Mouse (Mus musculus) B cell, adult 2 months (primary cell): ENCODE measurements around the gene Atp13a3.

Source experiments
- DNase-seq, 2 experiments: peaks; one replicate each; pipeline ENCODE4 v3.0.0; 2022

The Atp13a3 gene

DNA sequence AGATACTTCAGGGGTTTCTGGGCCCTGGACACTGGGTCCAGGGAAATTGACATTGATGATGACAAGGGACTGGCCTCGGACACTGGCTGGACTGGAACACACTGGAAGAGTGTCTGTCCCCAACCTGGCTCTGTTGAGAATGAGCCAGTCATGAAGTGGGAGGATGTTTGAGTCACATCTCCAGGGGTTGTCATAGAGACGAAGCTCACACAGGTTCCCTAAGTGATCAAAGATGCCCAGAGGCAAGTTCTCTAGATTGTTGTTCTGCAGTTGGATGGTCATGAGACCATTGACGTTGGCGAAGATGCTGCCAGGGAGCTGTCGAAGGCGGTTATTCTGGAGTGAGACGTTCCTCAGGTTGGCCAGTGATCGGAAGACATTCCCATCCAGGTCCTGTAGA lies 132.7 kb downstream of the Atp13a3 start:
- DNase-seq = no peak

DNA sequence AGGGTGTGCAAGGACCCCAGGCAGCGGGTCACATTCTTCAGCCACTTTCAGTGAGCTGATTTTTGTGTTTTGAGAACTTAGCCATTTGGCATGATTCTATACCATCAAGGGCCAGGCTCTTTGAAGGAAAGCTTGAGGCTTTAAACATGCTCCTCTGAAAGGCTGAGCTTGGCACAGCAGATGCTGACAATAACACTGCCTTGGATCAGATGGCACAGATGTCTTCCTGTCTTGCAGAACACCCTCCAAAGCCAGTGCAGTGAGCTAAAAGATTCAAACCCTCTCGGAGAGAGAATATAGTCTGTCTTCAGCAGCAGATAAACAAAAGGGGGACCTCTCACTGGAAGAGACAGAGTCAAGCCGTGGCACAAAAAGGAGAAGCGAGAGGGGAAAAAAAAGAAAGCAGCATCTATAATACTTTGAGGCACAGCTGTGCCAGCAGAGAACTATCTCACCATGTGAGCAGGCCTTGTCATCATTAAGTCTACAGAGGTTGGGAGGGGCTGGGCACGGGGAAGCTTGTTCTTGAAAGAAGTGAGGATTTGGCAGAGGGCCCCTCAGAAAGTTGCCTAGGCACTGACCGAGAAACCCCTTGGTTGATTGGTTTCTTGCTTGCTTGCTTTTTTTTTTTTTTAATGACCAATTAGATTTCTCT lies 133.7 kb downstream of the Atp13a3 start:
- DNase-seq = peak; percentile 14 to 26

- no peak for DNase-seq
These were observed 134.5 kb downstream of the Atp13a3 start for GRCm38 (mm10) chr16:30271223-30271761.

- DNase-seq = no peak
These were observed 138.4 kb downstream of the Atp13a3 start, which contains the start of gene Cpn2 for GRCm38 (mm10) chr16:30267359-30267758. Gene Cpn2, minus strand, starts transcription at chr16:30267499.

- no peak for DNase-seq
These were observed 139.2 kb downstream of the Atp13a3 start for GRCm38 (mm10) chr16:30266561-30266960.

DNA sequence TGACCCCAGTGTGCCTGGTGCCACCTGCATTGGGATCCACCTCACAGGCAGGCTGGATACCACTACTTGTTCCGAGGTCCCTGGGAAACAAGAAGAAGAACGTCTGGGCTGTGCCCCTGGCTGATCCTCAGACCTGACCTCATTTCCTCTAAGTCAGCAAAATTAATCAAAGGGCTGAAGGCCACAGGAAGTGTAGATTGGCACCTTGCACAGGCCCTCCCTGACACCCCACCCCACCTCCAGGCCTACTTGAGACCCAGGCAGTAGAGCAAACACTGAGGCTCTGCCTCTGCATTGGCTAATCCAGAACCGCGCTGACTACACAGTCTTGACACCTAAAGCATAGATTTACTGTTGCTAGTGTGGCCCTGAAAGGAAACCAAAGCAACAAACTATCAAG lies 140.2 kb downstream of the Atp13a3 start:
- DNase-seq = no peak

- no peak for DNase-seq
These were observed 142.6 kb downstream of the Atp13a3 start for GRCm38 (mm10) chr16:30263156-30263555.

GRCm38 (mm10) chr16:30262664-30263063 lies 143.1 kb downstream of the Atp13a3 start:
- peak; percentile 76 to 77 for DNase-seq
